Mouse (Mus musculus): ENCODE results near the gene Etl4.

DNA sequence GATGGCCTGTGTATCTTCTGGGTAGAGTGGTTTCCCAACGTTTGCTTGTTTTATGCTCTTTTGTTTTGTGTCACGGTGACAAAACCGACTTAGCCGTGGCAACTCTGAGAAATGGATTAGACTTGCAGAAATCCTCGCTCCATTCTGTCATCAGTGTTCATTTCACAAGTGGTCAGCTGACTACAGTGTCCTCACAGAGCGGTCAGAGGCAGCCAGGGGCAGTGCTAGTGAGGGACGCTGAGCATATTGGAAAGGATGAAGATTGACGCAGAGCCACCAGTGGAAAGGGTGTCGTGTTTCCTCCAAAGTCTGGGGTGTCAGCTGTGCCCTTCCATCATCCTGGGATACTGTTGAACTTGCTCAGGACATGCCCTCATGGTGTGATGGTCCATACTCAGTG is 733.2 kb downstream of the Etl4 start:
- TF ChIP-seq MAX (IDR thresholded peaks at IDR 0.05; ENCODE audit: low read length) = no peak
- TF ChIP-seq RCOR1 (IDR thresholded peaks at IDR 0.05; ENCODE audit: low read depth, low read length) = no peak
- TF ChIP-seq CTCF (IDR thresholded peaks at IDR 0.05 in 2 of 3, conservative IDR thresholded peaks at IDR 0.05 in 1 of 3; ENCODE audit: control insufficient read depth in 1 of 3, insufficient read depth in 1 of 3, low read depth in 2 of 3, low read length in 3 of 3, poor library complexity in 1 of 3, severe bottlenecking in 1 of 3) = no peak
- no peak for TF ChIP-seq GATA1 (IDR thresholded peaks at IDR 0.05; ENCODE audit: low read depth, low read length)
- TF ChIP-seq POLR2A (IDR thresholded peaks at IDR 0.05; ENCODE audit: control insufficient read depth in 1 of 2, insufficient read depth in 1 of 2, low read depth in 1 of 2, low read length in 2 of 2, poor library complexity in 1 of 2) = no peak
- no peak for TF ChIP-seq CHD2 (IDR thresholded peaks at IDR 0.05; ENCODE audit: low read length)
- no peak for TF ChIP-seq ZC3H11A (IDR thresholded peaks at IDR 0.05; ENCODE audit: low read depth, low read length)
- TF ChIP-seq CHD1 (IDR thresholded peaks at IDR 0.05; ENCODE audit: low read depth, low read length) = no peak
- no peak for TF ChIP-seq ELF1 (IDR thresholded peaks at IDR 0.05; ENCODE audit: low read depth, low read length)
- TF ChIP-seq USF1 (IDR thresholded peaks at IDR 0.05; ENCODE audit: low read depth, low read length) = no peak
- TF ChIP-seq ZNF384 (IDR thresholded peaks at IDR 0.05; ENCODE audit: low read depth, low read length) = no peak
- no peak for TF ChIP-seq JUND (IDR thresholded peaks at IDR 0.05; ENCODE audit: low read depth, low read length)
- no peak for TF ChIP-seq EP300 (IDR thresholded peaks at IDR 0.05; ENCODE audit: low read depth in 1 of 2, low read length in 2 of 2)
- no peak for TF ChIP-seq NRF1 (IDR thresholded peaks at IDR 0.05; ENCODE audit: insufficient read depth, low read depth, low read length, poor library complexity, severe bottlenecking)
